Mouse (Mus musculus): Measurements from ENCODE around the gene Anp32e.
"Not testable (repeated sequence)": the region's sequence is repeated elsewhere in the genome, so short reads cannot be mapped to it uniquely, and the experiment has no call there.

Gene Anp32e

DNA sequence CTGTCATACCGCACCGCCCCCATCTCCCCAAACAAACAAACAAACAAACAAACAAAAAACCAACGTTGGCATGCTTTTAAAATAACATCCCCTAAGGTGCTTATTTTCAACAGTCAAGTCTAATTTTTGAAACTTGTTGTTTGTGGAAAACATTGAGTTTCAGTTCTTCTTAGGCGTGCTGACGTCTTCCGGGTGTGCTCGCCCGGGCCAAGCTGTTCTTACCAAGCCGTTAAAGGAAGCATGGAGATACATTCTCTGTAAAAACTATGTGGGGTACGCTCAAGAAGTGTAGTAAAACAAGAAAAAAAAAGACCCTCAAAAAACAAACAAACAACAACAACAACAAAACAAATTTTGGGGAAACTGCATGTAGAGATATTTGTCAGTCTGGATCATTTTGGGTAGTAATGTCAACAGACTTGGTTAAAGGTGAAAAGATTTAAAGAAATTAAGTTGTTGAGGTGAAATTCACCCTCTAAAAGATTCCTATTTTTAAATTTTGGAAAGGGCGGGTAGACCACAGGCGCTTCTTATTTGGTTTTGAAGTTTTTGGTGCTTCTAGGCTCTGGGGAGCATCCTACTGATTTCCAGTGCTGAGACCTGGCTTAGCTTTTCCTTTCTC is 43.3 kb downstream of the Anp32e start:
- in situ Hi-C loops (cut with MboI, MseI): no loop called here

DNA sequence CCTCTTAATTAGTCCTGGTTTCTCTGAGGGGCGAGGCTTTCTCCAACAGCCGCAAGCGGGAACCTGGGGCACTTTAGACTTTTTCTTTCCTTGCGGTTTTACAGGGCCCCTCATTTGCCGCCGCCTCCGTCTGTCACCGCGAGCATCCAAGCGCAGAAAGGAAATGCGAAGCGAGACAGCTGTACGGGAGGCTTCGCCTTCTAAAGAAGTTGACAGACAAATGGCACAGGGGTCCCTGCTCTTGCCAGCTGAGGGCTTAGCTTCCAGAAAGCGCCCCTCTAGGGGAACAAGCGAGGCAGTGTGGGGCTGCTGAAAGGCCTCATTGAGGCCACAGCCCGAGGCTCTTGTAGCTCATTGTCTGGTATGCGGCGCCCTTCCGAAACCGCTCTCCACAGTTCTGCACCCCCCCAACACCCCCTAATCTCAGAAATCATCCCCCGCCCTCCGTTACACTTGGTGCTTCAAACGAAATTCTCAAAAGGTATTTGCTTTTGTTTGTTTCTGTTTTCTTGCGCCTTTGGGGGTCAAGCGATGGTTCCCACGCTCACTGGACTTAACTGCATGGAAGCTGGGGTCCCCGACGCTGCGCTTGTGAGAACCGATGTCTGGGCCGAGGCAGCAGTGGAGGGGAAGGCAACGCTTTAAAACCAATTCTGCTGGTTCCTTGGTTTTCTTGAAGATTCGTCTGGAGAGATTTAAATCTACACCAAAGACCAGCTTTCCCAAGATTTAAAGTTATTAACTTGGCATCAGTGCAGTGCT is 44.0 kb downstream of the Anp32e start:
- in situ Hi-C loops (cut with MboI, MseI): no loop called here

DNA sequence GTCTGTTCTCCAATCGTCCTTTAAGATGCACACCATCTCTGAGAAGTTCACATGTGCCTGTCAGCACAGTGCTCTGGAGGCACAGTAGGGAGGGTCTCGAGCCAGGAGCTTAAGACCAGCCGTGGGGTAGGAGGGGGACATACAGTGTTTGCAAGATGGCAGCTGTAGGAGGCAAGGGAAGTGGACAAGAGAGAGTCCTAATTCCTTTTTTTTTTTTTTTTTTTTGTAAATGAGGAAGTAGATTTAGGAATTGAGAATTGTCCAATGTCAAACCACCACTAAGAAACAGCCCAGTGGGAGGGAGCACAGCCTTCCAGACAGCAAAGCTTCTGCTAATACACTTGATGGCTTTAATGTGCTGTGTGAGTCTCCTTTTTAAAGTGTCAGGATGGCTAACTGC is 48.0 kb downstream of the Anp32e start:
- in situ Hi-C loops (cut with MboI, MseI): no loop called here

DNA sequence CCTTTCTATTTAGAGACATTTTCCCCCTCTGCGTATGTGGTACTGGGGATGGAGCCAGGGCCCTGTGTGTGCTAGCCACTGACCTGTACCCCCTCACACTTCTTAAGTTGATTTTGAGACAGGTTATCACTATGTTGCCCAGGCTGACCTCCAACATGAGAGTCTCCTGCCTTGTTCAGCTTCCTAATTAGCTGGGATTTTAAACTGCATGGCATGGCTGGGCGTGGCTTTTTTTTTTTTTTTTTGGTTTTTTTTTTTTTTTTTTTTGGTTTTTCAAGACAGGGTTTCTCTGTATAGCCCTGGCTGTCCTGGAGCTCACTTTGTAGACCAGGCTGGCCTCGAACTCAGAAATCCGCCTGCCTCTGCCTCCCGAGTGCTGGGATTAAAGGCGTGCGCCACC is 48.5 kb downstream of the Anp32e start:
- in situ Hi-C loops (cut with MboI, MseI): not testable (repeated sequence)

DNA sequence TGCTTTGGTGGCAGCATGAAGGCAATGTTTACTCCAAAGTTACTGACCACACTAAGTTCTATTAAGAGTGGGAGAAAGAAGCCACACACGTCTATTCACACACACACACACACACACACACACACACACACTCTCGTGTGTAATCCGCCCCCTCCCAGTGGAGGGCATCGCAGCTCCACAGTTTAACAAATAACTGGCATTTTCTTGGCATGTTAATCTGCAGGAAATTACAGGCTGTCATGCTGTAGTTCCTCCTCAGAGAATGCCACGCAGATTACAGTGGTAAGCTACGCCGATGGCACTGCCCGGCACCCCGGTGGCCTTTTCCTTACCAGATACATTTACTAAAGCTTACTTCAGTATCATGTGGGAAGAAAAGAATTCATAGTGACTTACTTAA is 49.2 kb downstream of the Anp32e start:
- in situ Hi-C loops (cut with MboI, MseI): no loop called here

DNA sequence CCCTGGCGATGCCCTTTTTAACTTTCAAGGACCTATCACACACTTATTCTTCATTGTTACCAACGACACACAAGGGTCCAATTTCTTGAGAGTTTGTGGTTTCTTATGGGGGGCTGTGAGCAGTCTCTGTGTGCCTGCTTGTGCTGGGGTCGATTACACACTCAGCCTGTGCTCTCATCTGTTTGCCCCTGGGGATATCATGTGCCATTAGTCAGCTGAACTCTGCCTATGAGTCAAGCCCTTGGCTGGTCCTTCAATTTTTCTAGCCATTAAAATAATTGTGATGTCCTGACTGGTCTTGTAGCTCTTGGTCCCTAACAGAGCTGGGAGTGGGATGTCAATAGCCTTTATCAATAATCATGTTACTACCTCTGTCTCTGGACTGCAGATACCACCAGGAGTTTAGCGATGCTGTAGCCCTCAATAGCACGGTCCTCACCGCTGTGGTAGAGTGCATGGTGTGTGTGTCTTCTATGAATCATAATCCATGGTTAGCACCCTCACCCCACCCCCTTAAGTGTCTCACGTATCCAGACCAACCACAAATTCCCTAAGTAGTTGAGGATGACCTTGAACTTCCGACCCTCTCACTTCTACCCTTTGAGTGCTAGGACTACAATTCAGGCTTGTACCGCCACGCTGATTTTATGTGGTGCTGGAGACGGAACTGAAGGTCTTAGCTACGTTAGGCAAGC is 51.4 kb downstream of the Anp32e start:
- in situ Hi-C loops (cut with MboI, MseI): no loop called here

DNA sequence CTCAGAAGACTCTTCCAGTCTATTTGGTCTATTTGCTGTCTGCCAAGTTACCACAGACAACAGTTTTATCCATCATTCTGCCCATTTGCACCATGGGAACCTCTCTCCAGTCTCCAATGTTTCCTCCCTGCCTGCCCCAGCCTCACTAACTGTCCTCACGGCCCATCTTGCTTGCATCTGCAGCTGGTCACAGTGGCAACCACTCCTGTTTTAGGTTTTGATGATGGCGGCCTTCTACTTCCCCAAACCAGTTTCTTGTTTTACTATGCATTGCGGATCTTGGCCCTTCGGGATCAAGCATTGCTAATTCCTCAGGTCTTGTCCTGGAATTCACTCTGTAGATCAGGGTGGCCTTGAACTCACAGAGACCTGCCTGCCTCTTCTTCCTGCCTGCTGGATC is 53.1 kb downstream of the Anp32e start:
- in situ Hi-C loops (cut with MboI, MseI): no loop called here

DNA sequence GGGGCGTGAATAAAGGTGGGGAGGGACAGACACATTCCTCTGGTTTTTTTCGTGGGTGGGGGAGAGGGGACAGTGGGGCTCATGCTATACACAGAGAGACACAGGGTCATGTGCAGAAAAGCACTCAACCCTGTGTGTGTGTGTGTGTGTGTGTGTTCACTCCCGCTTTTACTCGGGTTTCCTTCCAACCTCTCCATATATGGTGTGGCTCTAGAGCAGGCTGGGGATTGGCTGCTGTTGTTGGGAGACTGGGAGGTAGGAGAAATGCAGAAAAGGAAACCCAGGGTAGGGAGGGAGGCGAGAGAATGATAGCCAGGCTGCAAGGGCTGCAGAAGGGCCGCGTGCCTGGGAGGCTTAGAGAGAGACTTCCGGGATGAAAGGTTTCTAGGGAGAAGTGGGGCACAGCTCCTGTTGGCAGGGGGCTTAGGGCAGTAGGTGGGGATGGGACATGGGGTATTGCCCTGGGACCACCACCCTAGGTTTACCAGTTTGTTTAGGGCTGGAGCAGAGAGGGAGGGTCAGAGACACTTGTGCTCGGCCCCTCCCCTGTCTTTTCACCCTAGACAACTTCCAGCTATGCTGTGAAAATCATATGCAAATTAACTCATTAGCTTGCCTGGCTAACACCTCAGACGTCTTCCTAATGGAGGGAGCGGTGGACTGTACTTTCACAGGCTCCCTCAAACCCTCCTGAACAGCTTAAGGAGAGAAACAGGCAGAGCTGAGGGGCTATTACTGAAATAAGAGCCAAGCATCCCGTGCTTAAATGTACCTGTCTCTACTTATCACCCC is 56.4 kb downstream of the Anp32e start:
- in situ Hi-C loops (cut with MboI, MseI): loop anchor here (5.0 kb wide), 1 partner anchor 77 kb away; no protein-coding TSS in a partner anchor

DNA sequence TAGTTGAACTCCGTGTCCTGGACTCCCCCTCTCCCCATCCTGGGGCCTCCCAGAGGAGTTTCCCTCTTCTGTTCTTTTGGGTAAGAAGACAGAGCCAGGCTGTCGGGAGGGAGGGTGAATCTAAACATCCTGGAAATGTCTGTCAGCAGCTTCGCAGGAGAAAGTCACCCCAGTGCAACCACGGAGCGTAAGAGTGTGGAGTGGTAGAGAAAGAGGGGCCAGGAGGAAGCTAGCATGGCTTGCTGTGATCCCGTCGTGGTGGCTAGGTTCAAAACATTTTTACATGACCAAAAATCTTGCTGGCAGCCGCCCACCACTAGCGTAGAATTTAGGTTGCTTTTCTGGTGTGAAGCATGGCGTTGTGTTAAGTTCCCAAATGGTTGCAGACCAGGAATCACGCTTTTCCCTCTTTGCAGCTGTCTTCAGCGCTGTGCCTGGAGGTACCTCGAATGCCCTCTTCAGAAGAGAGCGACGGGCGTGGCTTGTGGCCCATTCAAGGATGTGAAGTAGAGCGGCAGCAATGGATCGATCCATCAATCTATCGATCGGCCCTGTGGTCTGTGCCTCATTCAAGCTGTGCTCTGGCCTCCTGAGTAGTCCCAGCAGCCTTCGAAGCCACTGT is 57.1 kb downstream of the Anp32e start:
- in situ Hi-C loops (cut with MboI, MseI): loop anchor here (5.0 kb wide), 1 partner anchor 76 kb away; no protein-coding TSS in a partner anchor

DNA sequence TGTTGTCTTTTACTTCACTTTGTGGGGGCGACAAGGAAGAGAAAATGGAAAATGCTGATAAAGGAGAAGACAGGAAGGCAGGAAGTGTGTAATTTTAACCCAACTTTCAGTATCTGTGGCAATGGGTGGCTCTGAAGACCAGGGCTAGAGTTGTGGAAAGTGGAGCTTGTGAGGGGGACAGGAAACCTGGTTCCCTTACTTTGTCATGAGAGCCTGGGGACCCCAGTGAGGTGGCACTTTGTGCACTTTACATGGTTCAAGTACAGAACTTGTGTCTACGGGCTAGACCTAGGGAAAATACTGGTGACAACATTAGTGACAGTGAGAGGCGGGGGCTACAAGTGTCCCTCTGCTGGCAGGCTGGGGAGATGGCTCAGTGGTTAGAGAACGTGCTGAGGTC is 57.9 kb downstream of the Anp32e start:
- in situ Hi-C loops (cut with MboI, MseI): loop anchor here (5.0 kb wide), 1 partner anchor 75 kb away; no protein-coding TSS in a partner anchor

DNA sequence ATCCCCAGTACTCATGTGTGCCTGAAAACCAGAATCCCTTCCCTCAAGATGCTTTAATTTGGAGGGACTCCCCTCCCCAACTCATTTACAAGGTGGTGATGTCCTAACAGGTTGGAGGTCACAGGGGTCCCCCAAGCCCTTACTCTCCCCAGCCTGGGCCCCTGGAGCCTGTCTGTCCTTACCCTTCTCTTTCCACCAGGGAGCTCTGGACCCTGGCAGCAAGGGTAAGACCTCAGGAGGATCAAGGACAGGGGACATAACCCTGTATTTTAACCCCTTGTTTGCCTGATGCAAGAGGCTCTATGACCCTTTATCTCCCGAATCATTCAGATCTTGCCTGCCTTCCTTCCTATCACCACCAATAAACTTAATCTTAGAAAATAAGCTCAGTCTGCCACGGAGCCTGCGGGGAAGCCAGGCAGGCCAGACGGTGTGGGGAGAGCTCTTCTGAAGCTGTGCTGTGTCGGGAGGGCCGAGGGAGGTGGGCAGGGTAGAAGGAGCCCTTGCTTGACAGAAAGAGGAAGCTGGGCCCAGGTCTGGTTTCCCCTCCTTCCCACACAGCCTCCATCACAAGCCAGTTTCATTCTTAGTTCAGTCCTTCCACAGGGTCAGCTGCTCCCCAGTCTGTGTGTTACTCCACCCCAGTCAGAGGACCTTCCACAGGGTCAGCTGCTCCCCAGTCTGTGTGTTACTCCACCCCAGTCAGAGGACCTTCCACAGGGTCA is 58.5 kb downstream of the Anp32e start:
- in situ Hi-C loops (cut with MboI, MseI): loop anchor here (5.0 kb wide), 1 partner anchor 75 kb away; no protein-coding TSS in a partner anchor

DNA sequence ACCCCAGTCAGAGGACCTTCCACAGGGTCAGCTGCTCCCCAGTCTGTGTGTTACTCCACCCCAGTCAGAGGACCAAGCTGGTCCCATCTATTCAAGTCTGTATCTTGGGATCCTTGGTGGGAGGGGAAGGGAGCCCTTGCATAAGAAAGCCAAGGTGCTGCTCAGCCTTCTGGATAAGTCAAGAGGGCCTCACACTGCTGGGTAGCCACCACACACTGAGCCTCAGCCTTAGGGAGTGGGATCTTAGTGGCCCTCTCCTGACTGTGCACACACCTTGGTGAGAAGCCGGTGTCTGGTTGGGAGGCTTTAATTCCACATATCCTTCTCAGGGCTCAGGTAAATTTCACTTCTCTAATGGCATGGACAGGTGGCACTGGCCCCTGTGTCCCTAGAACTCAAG is 59.1 kb downstream of the Anp32e start:
- in situ Hi-C loops (cut with MboI, MseI): loop anchor here (5.0 kb wide), 1 partner anchor 74 kb away; no protein-coding TSS in a partner anchor

DNA sequence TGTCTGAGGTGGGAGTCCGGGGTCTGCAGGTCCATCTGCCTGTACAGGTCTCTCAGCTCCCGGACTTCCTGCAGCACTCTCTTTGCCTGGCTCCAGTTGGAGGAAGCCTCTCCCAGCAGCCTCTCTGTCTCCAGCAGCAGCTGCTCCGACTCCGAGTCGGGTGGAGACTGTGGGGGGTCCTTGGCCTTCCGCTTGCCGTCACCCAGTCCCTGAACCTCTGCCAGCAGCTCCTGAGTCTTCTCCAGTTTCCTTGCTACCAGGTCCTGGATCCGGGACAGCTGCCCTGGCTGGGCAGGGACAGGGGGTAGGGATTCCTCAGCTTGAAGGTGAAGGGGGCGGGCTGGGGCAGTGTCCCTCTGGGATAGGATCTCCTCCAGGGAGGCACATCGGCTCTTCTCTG is 59.9 kb downstream of the Anp32e start:
- in situ Hi-C loops (cut with MboI, MseI): loop anchor here (5.0 kb wide), 1 partner anchor 73 kb away; no protein-coding TSS in a partner anchor

DNA sequence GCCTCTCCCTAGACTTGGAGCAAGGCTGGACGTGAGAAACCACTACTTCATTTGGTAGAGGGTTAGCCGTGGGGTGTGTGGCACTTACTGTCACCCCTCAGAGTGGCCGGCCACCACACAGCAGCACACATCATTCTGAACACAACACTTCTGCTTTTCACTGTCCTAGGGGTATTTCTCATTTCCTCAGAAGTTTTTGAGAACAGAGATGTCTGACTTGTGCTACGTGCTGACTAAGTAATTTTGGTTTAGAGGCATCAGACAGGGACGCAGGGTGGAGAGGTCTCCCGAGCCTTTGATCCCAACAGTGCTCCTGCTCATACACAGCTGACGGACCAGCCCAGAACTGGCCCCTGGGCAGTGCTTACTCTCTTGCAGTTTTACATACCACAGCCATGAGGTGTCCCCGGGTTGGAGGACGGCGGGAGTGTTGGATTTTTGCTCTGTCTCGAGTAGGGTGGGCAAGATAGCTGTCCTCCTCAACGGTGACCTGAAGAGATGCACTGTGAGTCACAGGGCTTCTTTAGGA is 61.4 kb downstream of the Anp32e start:
- in situ Hi-C loops (cut with MboI, MseI): no loop called here

DNA sequence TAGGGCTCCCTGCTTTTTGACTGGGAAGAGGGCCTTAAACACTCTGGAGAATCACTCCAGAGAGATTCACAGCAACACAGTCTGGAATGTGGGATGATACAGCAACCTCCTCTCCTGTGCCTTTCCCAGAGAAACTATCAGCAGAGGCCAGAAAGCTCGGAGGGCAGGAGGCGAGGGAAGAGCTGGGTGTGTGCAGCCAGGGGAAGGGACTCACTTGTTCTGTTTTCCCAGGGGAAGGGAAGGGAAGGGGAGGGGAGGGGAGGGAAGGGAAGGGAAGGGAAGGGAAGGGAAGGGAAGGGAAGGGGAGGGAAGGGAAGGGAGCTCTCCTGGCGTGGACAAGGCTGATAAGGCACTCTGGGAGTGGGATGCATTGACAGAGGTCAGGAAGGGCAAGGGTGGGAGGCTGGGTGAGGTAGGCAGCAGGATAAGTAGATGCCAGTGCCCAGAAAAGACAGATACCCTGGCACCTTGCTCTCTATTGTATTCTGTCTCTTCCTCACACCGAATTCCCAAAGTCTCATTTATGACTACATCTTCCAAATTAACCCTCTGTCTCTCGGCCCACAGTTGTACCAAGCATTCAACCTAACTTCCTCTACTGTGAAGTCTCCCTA is 64.1 kb downstream of the Anp32e start:
- in situ Hi-C loops (cut with MboI, MseI): no loop called here

DNA sequence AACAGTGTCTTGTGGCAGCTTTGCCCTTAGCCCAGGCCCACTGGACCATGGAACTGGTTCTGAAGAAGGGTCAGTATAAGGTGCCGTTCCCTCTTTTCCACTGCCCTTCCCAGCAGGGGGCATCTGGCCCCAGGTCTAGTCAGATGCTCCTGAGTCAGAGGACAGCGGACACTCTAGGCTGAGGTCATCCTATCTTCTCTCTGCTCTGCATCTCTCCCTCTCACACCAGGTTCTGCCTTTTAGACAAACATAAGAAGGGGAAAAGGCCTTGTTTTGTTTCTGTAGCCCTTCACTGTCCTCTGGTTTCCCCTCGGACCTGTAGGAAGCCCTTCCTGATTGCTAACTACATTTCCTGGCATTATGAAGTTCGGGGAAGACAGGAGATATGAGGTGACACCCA is 64.8 kb downstream of the Anp32e start:
- in situ Hi-C loops (cut with MboI, MseI): no loop called here

DNA sequence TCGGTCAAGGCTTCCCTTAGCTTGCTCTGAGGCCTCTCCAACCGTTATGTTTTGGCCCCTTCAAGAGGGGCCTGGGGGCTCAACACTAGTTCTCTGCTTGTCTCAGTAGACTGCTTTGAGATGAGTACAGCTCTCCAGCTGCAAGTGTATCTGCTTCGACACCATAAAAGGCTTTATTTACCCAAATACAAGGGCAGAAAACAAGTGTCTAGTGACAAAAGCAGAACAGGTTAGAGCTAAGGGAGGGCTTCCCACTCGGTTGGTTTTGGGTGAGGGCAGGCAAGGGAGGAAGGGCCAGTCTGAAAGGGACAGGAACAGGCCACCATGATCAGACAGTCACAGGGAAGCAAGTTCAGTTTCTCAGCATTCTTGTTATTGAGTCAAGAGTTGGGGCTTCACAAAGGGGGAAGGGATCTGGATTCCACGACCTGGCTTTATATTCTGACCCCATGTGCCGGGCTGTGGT is 65.4 kb downstream of the Anp32e start:
- in situ Hi-C loops (cut with MboI, MseI): no loop called here

DNA sequence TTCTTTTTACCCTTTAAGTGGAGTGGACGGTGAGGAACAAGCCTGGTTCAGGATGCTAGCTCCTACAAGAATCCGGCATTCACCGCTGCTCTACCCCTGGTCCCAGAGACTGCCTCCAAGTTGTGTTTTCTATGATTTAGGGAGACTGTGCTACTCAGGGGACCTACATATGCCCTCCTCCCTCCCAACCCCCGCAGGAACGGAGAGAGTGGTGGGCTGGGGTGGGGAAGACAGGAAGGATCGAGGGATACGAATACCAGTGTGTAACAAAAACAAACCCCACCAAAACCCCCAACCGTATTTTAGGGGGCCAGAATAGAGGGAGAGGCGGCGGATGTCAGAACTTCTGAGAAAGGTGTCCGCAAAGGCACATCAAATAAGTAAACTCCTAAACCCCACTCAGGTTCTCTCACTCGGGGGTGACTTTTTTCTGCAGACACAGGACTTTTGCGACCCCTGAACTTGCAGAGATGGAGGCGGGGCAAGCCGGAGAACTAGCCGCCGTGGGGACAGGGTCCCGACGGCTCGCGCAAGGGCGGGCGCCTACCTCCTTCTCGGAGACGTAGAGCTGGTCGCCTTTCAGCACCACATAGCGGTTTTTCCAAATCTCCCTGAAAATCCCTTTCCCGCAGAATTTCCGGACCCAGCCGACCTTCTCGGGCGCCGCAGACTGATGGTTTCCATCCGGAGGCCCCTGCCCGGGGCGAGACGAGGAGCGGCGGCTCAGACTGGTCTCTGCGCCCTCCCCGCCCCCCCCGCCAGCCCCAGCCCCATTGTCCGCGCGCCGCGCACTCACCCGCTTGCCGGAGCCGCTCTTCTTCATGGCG is 66.1 kb downstream of the Anp32e start:
- in situ Hi-C loops (cut with MboI, MseI): no loop called here

All from T-helper 2 cell (primary cell).